Mouse (Mus musculus): Measurements from ENCODE around the gene Gm13199. TPM values are rescaled to one million over a fixed set of nuclear protein-coding genes. Genes with fewer than 3 reads are reported as not detected.

Gene Gm13199
- polyA plus RNA-seq, 1 experiment from 2014 or later: 1.3 TPM

Other genes starting within 250 kb of the Gm13199 start
- 24.7 and 25.2 TPM in 2 replicates for gene Camk1d, start 148.4 kb downstream of the Gm13199 start, polyA plus RNA-seq (2015; fragmentation: Nextera tagmentation; extraction: Ambion mirVana)
- gene Nudt5, start 17.9 kb downstream of the Gm13199 start, polyA plus RNA-seq (2015; fragmentation: Nextera tagmentation; extraction: Ambion mirVana): 70.4 and 73.2 TPM in 2 replicates
- gene Cdc123, start 17.8 kb downstream of the Gm13199 start, polyA plus RNA-seq (2015; fragmentation: Nextera tagmentation; extraction: Ambion mirVana): 267 and 273 TPM in 2 replicates
- gene Sec61a2, start 32.5 kb upstream of the Gm13199 start, polyA plus RNA-seq (2015; fragmentation: Nextera tagmentation; extraction: Ambion mirVana): 62.3 and 64.8 TPM in 2 replicates
- gene Dhtkd1, start 79.9 kb upstream of the Gm13199 start, polyA plus RNA-seq (2015; fragmentation: Nextera tagmentation; extraction: Ambion mirVana): 2.8 and 3.5 TPM in 2 replicates
- gene Upf2, start 88.5 kb upstream of the Gm13199 start, polyA plus RNA-seq (2015; fragmentation: Nextera tagmentation; extraction: Ambion mirVana): 8.4 and 9.1 TPM in 2 replicates